Mouse (Mus musculus) liver, embryonic 11.5 days (tissue): ENCODE measurements around the gene Micu1. TPM values are rescaled to one million over a fixed set of nuclear protein-coding genes. Genes with fewer than 3 reads are reported as not detected.

ENCODE experiments used
- ATAC-seq: fragments of 200-750 bp; cut with Nextera tagmentation; replicated peaks from 2 replicates; pipeline ENCODE4 v1.8.0; 2017; ENCODE audit warnings: moderate number of reproducible peaks, mild to moderate bottlenecking, moderate TSS enrichment, moderate library complexity; ENCODE audit not compliant: low FRiP score
- DNase-seq: peaks from one replicate; pipeline ENCODE4 v3.0.0-alpha.2; 2017; ENCODE audit warnings: low spot score
- H3K27ac ChIP-seq: fragments of 300-500 bp; sonication (generic); 2 replicates; pipeline ENCODE4 v1.5.1; 2014; ENCODE audit warnings: mild to moderate bottlenecking, low read depth, low read length, control low read depth
- H3K27me3 ChIP-seq: fragments of 300-500 bp; sonication (generic); replicated peaks from 2 replicates; pipeline ENCODE4 v1.6.1; 2014; ENCODE audit warnings: low read length, mixed read lengths; ENCODE audit not compliant: control insufficient read depth, insufficient read depth
- H3K36me3 ChIP-seq: fragments of 300-500 bp; sonication (generic); 2 replicates; pipeline ENCODE4 v1.6.1; 2014; ENCODE audit warnings: mild to moderate bottlenecking, low read length, moderate library complexity, mixed read lengths; ENCODE audit not compliant: control insufficient read depth, insufficient read depth
- H3K4me1 ChIP-seq: fragments of 300-500 bp; sonication (generic); replicated peaks from 2 replicates; pipeline ENCODE4 v1.6.1; 2014; ENCODE audit warnings: low read length, mixed read lengths; ENCODE audit not compliant: control insufficient read depth, insufficient read depth
- H3K4me2 ChIP-seq: fragments of 300-500 bp; sonication (generic); 2 replicates; pipeline ENCODE4 v1.6.1; 2014; ENCODE audit warnings: mild to moderate bottlenecking, control low read depth, moderate library complexity
- H3K4me3 ChIP-seq: fragments of 300-500 bp; sonication (generic); 2 replicates; pipeline ENCODE4 v1.5.1; 2014; ENCODE audit warnings: low read depth, low read length, control low read depth
- H3K9ac ChIP-seq: fragments of 300-500 bp; sonication (generic); 2 replicates; pipeline ENCODE4 v1.6.1; 2014; ENCODE audit warnings: low read depth, low read length, control low read depth
- H3K9me3 ChIP-seq: fragments of 300-500 bp; sonication (generic); 2 replicates; pipeline ENCODE4 v1.6.1; 2016; ENCODE audit warnings: low read length, inconsistent platforms, mixed read lengths; ENCODE audit not compliant: control insufficient read depth
- WGBS: fragments of 180-500 bp; shearing (Covaris S2); extraction: QIAGEN DNeasy Blood & Tissue Kit; methylation state at CpG from one replicate; pipeline ENCODE4 v1.1.7; 2014; 5-methylcytosine and 5-hydroxymethylcytosine counted together
- polyA plus RNA-seq: library from polyadenylated mRNA; unstranded; fragments of >200 nt; fragmentation: Nextera tagmentation; extraction: Ambion mirVana; gene quantifications from 2 replicates; pipeline ENCODE4 v1.2.1, GENCODE M21; 2014

Gene Micu1
- polyA plus RNA-seq, 1 experiment from 2014 or later: 40.8 TPM

DNA sequence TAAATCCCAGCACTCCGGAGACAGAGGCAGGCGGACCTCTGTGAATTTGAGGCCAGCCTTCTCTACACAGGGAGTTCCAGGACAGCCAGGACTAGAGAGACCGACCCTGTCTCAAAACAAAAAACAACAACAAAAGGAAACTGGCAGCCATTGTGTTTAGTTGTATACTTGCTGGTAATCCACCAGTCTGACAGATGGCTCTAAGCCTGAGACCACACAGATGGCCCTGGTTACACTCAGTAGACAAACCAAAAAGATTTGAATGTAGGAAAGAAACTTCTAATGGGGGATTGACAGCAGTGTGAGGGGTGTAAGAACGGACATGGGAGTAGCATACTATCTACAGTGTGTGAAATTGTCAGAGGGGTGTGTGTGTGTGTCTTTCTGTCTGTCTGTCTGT lies 27.6 kb downstream of the Micu1 start:
- no peak overlapping the region for H3K9ac ChIP-seq
- H3K9me3 ChIP-seq: no peaks in the 10 kb centered on the region
- ATAC-seq (no peak), DNase-seq (no peak)
- 87% methylated on average over 4 of the region's 4 CpGs for WGBS
- H3K27ac ChIP-seq: no peak overlapping the region
- peaks cover 5% of the 10 kb centered on the region for H3K4me1 ChIP-seq
- H3K4me2 ChIP-seq: no peak overlapping the region
- 0 out of 2 replicates have a peak, but pooled peaks cover 6% of the 10 kb centered on the region for H3K36me3 ChIP-seq
- no peak overlapping the region for H3K4me3 ChIP-seq
- H3K27me3 ChIP-seq: no peaks in the 10 kb centered on the region

DNA sequence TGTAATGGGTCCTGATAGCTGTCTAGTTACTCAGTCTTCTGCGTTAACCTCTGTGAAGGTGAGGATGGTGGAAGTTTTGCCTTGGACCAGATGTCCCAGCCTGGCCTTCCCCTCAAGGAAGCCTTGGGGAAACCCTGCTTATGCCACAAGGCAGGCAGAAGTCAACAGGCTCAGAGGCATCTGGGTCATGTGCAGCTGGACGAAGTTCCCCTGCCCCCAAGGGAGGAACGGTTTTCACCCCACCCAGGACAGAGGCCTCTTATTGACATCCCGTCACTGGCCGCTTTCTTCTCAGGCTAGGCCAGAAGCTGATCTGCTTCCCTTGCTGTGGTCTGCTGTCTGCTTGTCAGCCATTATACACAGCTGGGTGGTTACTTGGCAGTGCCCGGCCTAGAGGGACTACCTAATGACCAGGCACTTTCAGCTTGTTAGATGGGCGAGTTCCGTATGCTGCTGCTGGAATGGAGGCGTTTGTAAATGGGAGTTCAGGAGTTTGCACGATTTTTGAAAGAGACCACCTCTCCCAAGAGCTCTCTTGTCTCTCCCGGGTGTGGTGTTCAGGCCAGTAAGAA lies 33.8 kb downstream of the Micu1 start:
- Histone ChIP-seq H3K27ac (no peak overlapping the region), H3K4me1 (no peaks in the 10 kb centered on the region), H3K36me3 (0 out of 2 replicates have a peak, but pooled peaks cover 10% of the 10 kb centered on the region), H3K4me2 (no peak overlapping the region), H3K4me3 (no peak overlapping the region), H3K27me3 (no peaks in the 10 kb centered on the region), H3K9me3 (no peaks in the 10 kb centered on the region), H3K9ac (no peak overlapping the region)
- no peak for ATAC-seq
- WGBS: 83% methylated on average over 11 of the region's 11 CpGs
- DNase-seq: no peak

DNA sequence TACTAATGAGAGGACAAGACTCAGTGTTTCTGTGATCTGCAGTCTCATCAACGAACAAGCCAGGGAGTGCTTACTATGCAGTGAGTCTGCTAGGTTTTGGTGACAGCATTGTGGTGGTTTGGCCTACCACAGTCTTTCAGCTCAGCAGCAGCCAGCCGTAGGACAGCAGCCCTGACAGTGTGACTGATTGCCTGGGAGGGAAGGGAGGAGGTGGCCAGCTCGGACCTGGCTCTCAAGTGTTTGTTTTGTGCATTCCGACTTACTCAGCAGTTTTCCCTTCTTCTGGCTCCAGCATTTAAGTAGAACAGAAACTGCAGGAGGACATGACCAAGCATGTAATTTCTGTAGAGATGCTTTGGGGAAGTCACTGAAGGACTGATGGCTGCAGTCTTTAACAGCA lies 39.2 kb downstream of the Micu1 start:
- 0 out of 2 replicates have a peak, but pooled peaks cover 6% of the 10 kb centered on the region for H3K36me3 ChIP-seq
- DNase-seq (no peak), ATAC-seq (no peak)
- H3K27ac ChIP-seq: no peak overlapping the region
- no peak overlapping the region for H3K4me2 ChIP-seq
- 54% methylated on average over 4 of the region's 4 CpGs for WGBS
- H3K27me3 ChIP-seq: no peaks in the 10 kb centered on the region
- no peaks in the 10 kb centered on the region for H3K4me1 ChIP-seq
- no peaks in the 10 kb centered on the region for H3K9me3 ChIP-seq
- no peak overlapping the region for H3K9ac ChIP-seq
- H3K4me3 ChIP-seq: no peak overlapping the region

DNA sequence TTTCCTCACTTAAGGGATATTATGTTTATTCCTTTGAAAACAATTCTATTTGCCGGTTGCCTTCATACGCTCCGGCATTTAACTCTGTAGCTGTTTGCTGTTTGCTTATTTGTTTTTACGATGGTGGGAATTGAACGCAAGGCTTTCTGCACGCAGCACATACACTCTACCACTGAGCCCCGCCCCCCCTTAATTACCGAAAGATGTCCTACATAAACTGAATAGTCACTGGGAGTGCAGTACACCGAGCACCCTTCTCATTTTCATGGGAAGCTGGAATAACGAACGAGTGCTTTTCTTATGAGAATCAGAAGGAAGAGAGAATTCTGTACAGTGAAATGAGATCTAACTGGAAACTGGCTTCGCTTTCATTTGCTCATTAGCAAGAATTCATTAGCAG lies 41.1 kb downstream of the Micu1 start:
- DNase-seq (no peak), ATAC-seq (no peak)
- WGBS: 92% methylated on average over 12 of the region's 12 CpGs
- no peak overlapping the region for H3K4me3 ChIP-seq
- 0 out of 2 replicates have a peak, but pooled peaks cover 6% of the 10 kb centered on the region for H3K36me3 ChIP-seq
- H3K4me2 ChIP-seq: no peak overlapping the region
- H3K27me3 ChIP-seq: no peaks in the 10 kb centered on the region
- no peaks in the 10 kb centered on the region for H3K4me1 ChIP-seq
- H3K27ac ChIP-seq: no peak overlapping the region
- H3K9me3 ChIP-seq: no peaks in the 10 kb centered on the region
- no peak overlapping the region for H3K9ac ChIP-seq

DNA sequence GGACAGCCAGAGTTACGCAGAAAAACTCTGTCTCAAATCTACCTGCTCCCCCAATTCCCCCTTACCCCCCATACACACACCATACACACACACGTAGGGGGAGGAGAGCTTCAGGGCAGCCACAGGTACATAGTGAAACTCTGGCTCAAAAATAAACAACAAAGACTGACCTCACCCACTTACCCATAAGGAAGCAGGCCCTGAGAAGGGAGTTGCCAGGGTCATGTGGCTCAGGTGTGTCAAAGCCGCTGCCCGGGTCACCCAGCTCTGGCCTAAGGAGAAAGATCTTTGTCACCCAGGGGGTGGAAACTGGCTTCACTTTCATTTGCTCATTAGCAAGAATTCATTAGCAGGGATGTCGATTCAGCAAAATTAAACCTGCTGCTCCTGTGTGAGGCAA lies 41.7 kb downstream of the Micu1 start:
- Histone ChIP-seq H3K27me3 (no peaks in the 10 kb centered on the region), H3K4me2 (no peak overlapping the region), H3K9ac (no peak overlapping the region), H3K36me3 (0 out of 2 replicates have a peak, but pooled peaks cover 6% of the 10 kb centered on the region), H3K27ac (no peak overlapping the region), H3K9me3 (no peaks in the 10 kb centered on the region), H3K4me3 (no peak overlapping the region), H3K4me1 (no peaks in the 10 kb centered on the region)
- ATAC-seq (no peak), DNase-seq (no peak)
- WGBS: 93% methylated on average over 5 of the region's 5 CpGs

DNA sequence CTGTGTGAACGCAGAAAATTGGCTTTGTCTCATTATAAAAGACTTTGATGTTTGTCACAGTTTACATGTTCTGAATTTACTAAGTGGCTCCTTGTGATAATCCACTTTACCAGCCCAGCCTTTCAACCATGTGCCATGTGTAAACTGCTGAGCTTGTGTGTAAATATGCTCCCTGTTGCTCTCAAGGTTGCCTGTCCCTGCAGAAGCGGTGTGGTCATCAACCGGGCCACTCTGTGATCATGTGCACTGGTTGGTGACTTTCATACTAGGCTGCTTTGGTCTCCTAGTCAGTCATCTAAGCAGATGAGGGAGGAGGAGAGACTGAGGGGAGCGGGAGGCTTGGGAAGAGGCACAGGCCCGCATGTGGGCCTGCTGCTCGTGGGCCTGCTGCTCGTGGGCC lies 45.1 kb downstream of the Micu1 start:
- H3K4me2 ChIP-seq: no peak overlapping the region
- H3K36me3 ChIP-seq: no peaks in the 10 kb centered on the region
- WGBS: 74% methylated on average over 7 of the region's 7 CpGs
- ATAC-seq (no peak), DNase-seq (no peak)
- no peak overlapping the region for H3K9ac ChIP-seq
- no peak overlapping the region for H3K4me3 ChIP-seq
- no peak overlapping the region for H3K27ac ChIP-seq
- no peaks in the 10 kb centered on the region for H3K9me3 ChIP-seq
- H3K4me1 ChIP-seq: no peaks in the 10 kb centered on the region
- no peaks in the 10 kb centered on the region for H3K27me3 ChIP-seq

DNA sequence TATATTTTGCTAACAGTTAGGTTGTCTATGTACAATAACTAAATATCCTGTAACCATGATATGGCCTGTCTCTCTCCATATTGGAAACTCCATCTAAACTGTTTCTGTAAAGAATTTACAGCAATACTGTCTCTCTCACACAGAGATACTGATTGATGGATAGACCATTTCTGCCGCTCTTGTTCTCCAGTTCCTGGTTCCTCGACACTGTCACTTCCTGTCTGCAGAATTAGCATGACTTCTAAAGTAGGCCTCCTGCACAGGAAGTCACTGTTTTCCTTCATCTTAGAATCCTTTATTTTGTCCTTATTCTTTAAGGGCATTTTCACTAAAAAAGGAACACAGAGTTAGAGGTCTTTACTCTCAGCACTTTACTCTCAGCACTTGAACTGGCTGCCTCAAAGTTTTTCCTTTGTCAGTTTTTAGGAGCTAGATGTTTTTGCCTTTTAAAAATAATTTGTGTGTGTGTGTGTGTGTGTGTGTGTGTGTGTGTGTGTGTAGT lies 46.5 kb downstream of the Micu1 start:
- 52% methylated on average over 2 of the region's 2 CpGs for WGBS
- ATAC-seq: no peak

DNA sequence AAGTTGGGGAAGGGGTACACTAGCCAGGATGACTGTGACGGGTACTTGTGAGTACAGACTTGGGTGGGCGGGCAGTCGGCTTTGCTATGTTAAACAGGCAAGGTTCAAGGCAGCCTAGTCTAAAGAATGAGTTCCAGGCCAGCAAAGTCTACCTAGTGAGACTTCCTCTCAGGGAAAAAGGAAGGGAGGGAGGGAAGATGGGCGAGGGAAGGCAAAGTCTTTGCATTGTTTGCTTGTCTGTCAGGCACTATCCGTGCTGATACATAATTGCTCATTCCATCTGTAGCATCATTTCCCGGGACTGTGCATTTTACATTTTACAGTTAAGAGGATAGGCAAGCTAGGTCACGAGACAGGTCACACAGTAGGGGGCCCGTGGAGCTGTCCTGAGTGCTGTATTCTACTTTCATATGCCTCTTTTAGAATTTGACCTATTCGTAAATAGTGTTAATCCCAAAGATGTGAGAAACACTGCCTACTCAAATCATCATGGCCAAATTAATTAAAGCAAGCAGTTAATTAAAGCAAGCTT lies 51.3 kb downstream of the Micu1 start:
- WGBS: 74% methylated on average over 9 of the region's 9 CpGs
- H3K4me2 ChIP-seq: no peak overlapping the region
- no peak for DNase-seq
- ATAC-seq: no peak
- no peak overlapping the region for H3K4me3 ChIP-seq
- no peak overlapping the region for H3K9ac ChIP-seq
- H3K27me3 ChIP-seq: no peaks in the 10 kb centered on the region
- no peak overlapping the region for H3K27ac ChIP-seq
- no peaks in the 10 kb centered on the region for H3K4me1 ChIP-seq
- no peaks in the 10 kb centered on the region for H3K9me3 ChIP-seq
- H3K36me3 ChIP-seq: no peaks in the 10 kb centered on the region

More for the DNA sequence above, 46.5 kb downstream of the Micu1 start:
- Histone ChIP-seq H3K27ac (no peak overlapping the region), H3K9ac (no peak overlapping the region), H3K4me1 (no peaks in the 10 kb centered on the region), H3K9me3 (no peaks in the 10 kb centered on the region), H3K27me3 (no peaks in the 10 kb centered on the region), H3K36me3 (no peaks in the 10 kb centered on the region), H3K4me3 (no peak overlapping the region), H3K4me2 (no peak overlapping the region)
- DNase-seq: no peak

DNA sequence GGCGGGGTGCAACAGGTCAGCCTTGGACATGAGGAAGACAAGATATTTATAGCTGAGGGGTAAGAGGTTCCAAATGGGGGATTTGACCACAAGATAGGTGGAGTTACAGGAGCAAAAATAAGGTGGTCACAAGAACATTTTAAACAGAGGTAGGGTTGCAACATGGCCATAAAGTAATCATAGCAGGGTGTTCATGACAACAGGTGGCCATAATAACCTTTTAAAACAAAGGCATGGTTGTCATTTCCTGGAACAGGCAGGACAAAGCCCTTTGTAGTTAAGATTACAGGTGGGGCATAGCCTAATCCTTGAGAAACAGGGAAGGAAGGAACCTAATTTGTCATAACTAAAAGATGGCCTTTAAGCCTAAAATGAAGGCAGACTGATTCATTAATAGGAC lies 51.8 kb downstream of the Micu1 start:
- Histone ChIP-seq H3K9me3 (no peaks in the 10 kb centered on the region), H3K36me3 (no peaks in the 10 kb centered on the region), H3K27ac (no peak overlapping the region), H3K9ac (no peak overlapping the region), H3K4me1 (no peaks in the 10 kb centered on the region), H3K27me3 (no peaks in the 10 kb centered on the region), H3K4me3 (no peak overlapping the region), H3K4me2 (no peak overlapping the region)
- 76% methylated on average over 1 of the region's 1 CpGs for WGBS
- no peak for ATAC-seq
- DNase-seq: no peak
